Mouse (Mus musculus) C3H10T1/2 (cell line): ENCODE data around the gene Ltbp1. TPM values are rescaled to one million over a fixed set of nuclear protein-coding genes. Genes with fewer than 3 reads are reported as not detected.

ENCODE experiments used
- polyA plus RNA-seq, 2 experiments: library from polyadenylated mRNA; unstranded; fragments of >200 nt; fragmentation: generic; extraction: Trizol; gene quantifications; one replicate each; pipeline ENCODE4 v1.2.1; 2012; ENCODE audit warnings: missing spikeins in 2 of 2

The Ltbp1 gene
- polyA plus RNA-seq: 10 to 100 TPM in 1 of 2 experiments, 1 to 10 TPM in 1; 8.6 to 19.5 TPM

GRCm38 (mm10) chr17:75005281-75005684 is at the start of gene Ltbp1:
TSS of gene Ltbp1 (plus strand) at chr17:75005568.

GRCm38 (mm10) chr17:75435599-75435998 is 430.2 kb downstream of the Ltbp1 start, which contains the start of gene Rasgrp3:
TSS of gene Rasgrp3 (plus strand) at chr17:75435896.

